Mouse (Mus musculus): ENCODE data around the gene Cryzl1.
"Not testable (repeated sequence)": the region's sequence is repeated elsewhere in the genome, so short reads cannot be mapped to it uniquely, and the experiment has no call there.

The Cryzl1 gene

GRCm38 (mm10) chr16:91645420-91645819 is 83.4 kb downstream of the Cryzl1 start:
- DNase-seq (ENCODE audit: low spot score in 2 of 2): not testable (repeated sequence)

GRCm38 (mm10) chr16:91644901-91645300 is 83.9 kb downstream of the Cryzl1 start:
- DNase-seq (ENCODE audit: low spot score in 2 of 2): no peak

- no peak for DNase-seq (ENCODE audit: low spot score in 2 of 2)
These were observed 88.6 kb downstream of the Cryzl1 start for GRCm38 (mm10) chr16:91640171-91640570.

GRCm38 (mm10) chr16:91639636-91640035 is 89.1 kb downstream of the Cryzl1 start:
- no peak for DNase-seq (ENCODE audit: low spot score in 2 of 2)

Data from spleen, postnatal 4 days (tissue).